Mouse (Mus musculus) spleen, adult 2 months (tissue): ENCODE results near the gene Gm10803. TPM values are rescaled to one million over a fixed set of nuclear protein-coding genes. Genes with fewer than 3 reads are reported as not detected.

Experiments
- DNase-seq, 2 experiments: peaks; one replicate each; pipeline versions ENCODE4 v3.0.0 to v3.0.0-alpha.2; 2012 to 2021; ENCODE audit warnings: low spot score in 2 of 2, low read depth in 1 of 2
- H3K27ac ChIP-seq: fragments of 200-500 bp; 2 replicates; pipeline ENCODE4 v1.5.1; 2012; ENCODE audit warnings: low read length, inconsistent platforms; ENCODE audit not compliant: insufficient read depth
- H3K27me3 ChIP-seq: fragments of 200-500 bp; 2 replicates; pipeline ENCODE4 v1.6.1; 2012; ENCODE audit warnings: mild to moderate bottlenecking, moderate library complexity, low read length, inconsistent platforms; ENCODE audit not compliant: control insufficient read depth, insufficient read depth
- H3K36me3 ChIP-seq: fragments of 200-500 bp; 2 replicates; pipeline ENCODE4 v1.6.1; 2012; ENCODE audit warnings: mild to moderate bottlenecking, low read length, inconsistent platforms; ENCODE audit not compliant: control insufficient read depth, insufficient read depth
- H3K4me1 ChIP-seq: fragments of 200-500 bp; 2 replicates; pipeline ENCODE4 v1.6.1; 2011; ENCODE audit warnings: inconsistent platforms; ENCODE audit not compliant: control insufficient read depth, insufficient read depth, insufficient read length
- H3K4me3 ChIP-seq: fragments of 200-500 bp; 2 replicates; pipeline ENCODE4 v1.5.1; 2011; ENCODE audit warnings: mild to moderate bottlenecking, inconsistent platforms; ENCODE audit not compliant: insufficient read depth, insufficient read length; ENCODE audit errors: extremely low read depth
- CTCF ChIP-seq: fragments of 200-500 bp; IDR thresholded peaks from 2 replicates; pipeline ENCODE4 v1.5.1; 2011; ENCODE audit warnings: mild to moderate bottlenecking, inconsistent platforms; ENCODE audit not compliant: insufficient read depth, insufficient read length, insufficient replicate concordance; ENCODE audit errors: extremely low read depth
- POLR2A ChIP-seq: fragments of 200-500 bp; IDR thresholded peaks from 2 replicates; pipeline ENCODE4 v1.6.1; 2011; ENCODE audit warnings: low read depth, low read length, inconsistent platforms
- WGBS: fragments of 180-500 bp; shearing (Covaris S2); methylation state at CpG from one replicate; pipeline ENCODE4 v1.1.7; 2018; 5-methylcytosine and 5-hydroxymethylcytosine counted together
- polyA plus RNA-seq: library from polyadenylated mRNA; depleted of rRNA; stranded (reverse); fragments of >200 nt; gene quantifications from 2 replicates; pipeline ENCODE4 v1.2.3, GENCODE M21; 2012

Gm10803 gene
- polyA plus RNA-seq, 1 experiment = not detected

- H3K36me3 ChIP-seq = no peaks in the 10 kb centered on the region
- no peak overlapping the region for H3K27ac ChIP-seq
- no peaks in the 10 kb centered on the region for H3K27me3 ChIP-seq
- no peak overlapping the region for H3K4me3 ChIP-seq
- TF ChIP-seq CTCF (no peak), POLR2A (no peak)
- DNase-seq = no peak
- H3K4me1 ChIP-seq = no peaks in the 10 kb centered on the region
- 90% methylated on average over 16 of the region's 16 CpGs for WGBS
Observed at GRCm38 (mm10) chr2:93525033-93525762, 35.2 kb upstream of the Gm10803 start.

- Histone ChIP-seq H3K36me3 (no peaks in the 10 kb centered on the region), H3K4me3 (no peak overlapping the region), H3K27me3 (no peaks in the 10 kb centered on the region), H3K27ac (no peak overlapping the region), H3K4me1 (no peaks in the 10 kb centered on the region)
- 77% methylated on average over 4 of the region's 4 CpGs for WGBS
- TF ChIP-seq CTCF (no peak), POLR2A (no peak)
- DNase-seq = no peak
Observed at GRCm38 (mm10) chr2:93529602-93530001, 30.8 kb upstream of the Gm10803 start.

- no peak overlapping the region for H3K27ac ChIP-seq
- H3K4me1 ChIP-seq = no peaks in the 10 kb centered on the region
- no peaks in the 10 kb centered on the region for H3K36me3 ChIP-seq
- WGBS = 94% methylated on average over 7 of the region's 7 CpGs
- DNase-seq = no peak
- no peak overlapping the region for H3K4me3 ChIP-seq
- no peak for TF ChIP-seq CTCF
- TF ChIP-seq POLR2A = no peak
- H3K27me3 ChIP-seq = no peaks in the 10 kb centered on the region
Observed at GRCm38 (mm10) chr2:93533891-93534290, 26.5 kb upstream of the Gm10803 start.

GRCm38 (mm10) chr2:93537385-93537967 is 22.9 kb upstream of the Gm10803 start:
- H3K4me3 ChIP-seq = no peak overlapping the region
- WGBS = 56% methylated on average over 3 of the region's 3 CpGs
- H3K36me3 ChIP-seq = no peaks in the 10 kb centered on the region
- no peaks in the 10 kb centered on the region for H3K4me1 ChIP-seq
- H3K27ac ChIP-seq = no peak overlapping the region
- no peaks in the 10 kb centered on the region for H3K27me3 ChIP-seq
- TF ChIP-seq POLR2A (no peak), CTCF (no peak)
- DNase-seq = no peak

- no peak for TF ChIP-seq CTCF
- TF ChIP-seq POLR2A = no peak
- DNase-seq = no peak
- no peak overlapping the region for H3K27ac ChIP-seq
- H3K4me1 ChIP-seq = no peaks in the 10 kb centered on the region
- no peaks in the 10 kb centered on the region for H3K27me3 ChIP-seq
- H3K36me3 ChIP-seq = no peaks in the 10 kb centered on the region
- no peak overlapping the region for H3K4me3 ChIP-seq
- WGBS = 76% methylated on average over 6 of the region's 6 CpGs
Observed at GRCm38 (mm10) chr2:93538140-93538539, 22.2 kb upstream of the Gm10803 start.

- TF ChIP-seq POLR2A (no peak), CTCF (no peak)
- no peak for DNase-seq
- H3K4me3 ChIP-seq = no peak overlapping the region
- WGBS = 84% methylated on average over 2 of the region's 2 CpGs
- no peaks in the 10 kb centered on the region for H3K4me1 ChIP-seq
- H3K36me3 ChIP-seq = no peaks in the 10 kb centered on the region
- H3K27ac ChIP-seq = no peak overlapping the region
- no peaks in the 10 kb centered on the region for H3K27me3 ChIP-seq
Observed at GRCm38 (mm10) chr2:93541771-93542170, 18.6 kb upstream of the Gm10803 start.
